Mouse (Mus musculus) bone marrow, adult 2 months (tissue): ENCODE measurements at regions not wholly inside any gene's neighbourhood (a gene's known extent, or its start where the extent isn't known, plus 50 kb on each side); places are given as distances from the start of the nearest gene placed in this dataset.

Experiments
- CTCF ChIP-seq: fragments of 200-500 bp; IDR thresholded peaks from 2 replicates; pipeline ENCODE4 v1.5.1; 2011; ENCODE audit warnings: low read length, control low read depth; ENCODE audit not compliant: control insufficient read depth, insufficient read depth
- POLR2A ChIP-seq: fragments of 200-500 bp; IDR thresholded peaks from 2 replicates; pipeline ENCODE4 v1.6.1; 2011; ENCODE audit warnings: low read depth, mild to moderate bottlenecking, control low read depth, low read length, borderline replicate concordance; ENCODE audit not compliant: control insufficient read depth

GRCm38 (mm10) chr6:31083701-31084100, 124.8 kb upstream of the Klf14 start:
- TF ChIP-seq POLR2A (no peak), CTCF (no peak)
